Mouse (Mus musculus): ENCODE measurements around the gene Setd7. TPM values are rescaled to one million over a fixed set of nuclear protein-coding genes. Genes with fewer than 3 reads are reported as not detected.

Gene Setd7
- total RNA-seq, 2 experiments from 2014 or later: 48.3 to 48.8 TPM

DNA sequence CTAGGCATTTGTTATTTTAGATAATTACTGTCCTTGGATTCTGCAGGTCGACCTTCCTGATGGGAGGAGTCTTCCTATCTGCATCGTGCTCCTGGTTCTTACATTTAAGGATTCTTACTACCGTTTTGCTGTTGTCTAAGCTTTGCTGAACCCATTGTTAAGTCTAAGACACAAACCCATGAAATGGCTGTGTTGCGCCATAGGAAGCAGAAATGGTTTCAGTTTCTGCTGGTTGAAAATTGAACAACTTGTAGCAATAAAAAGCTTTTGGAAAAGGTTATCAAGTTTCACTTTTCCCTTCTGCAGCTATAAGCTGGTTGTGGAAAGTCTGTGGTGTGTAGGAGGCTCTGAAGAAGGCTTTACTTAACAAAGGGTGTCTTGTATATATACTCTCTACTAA is 85.0 kb downstream of the Setd7 start:
- no peak for DNase-seq (ENCODE audit: low spot score in 2 of 2)

GRCm38 (mm10) chr3:51468530-51468929 is 92.1 kb downstream of the Setd7 start:
- DNase-seq (ENCODE audit: low spot score in 2 of 2): no peak

Other genes with a start within 250 kb of the Setd7 start
- 10 to 100 TPM; 61.9 to 78.4 TPM for gene Elf2, start 220.2 kb downstream of the Setd7 start, total RNA-seq (2021)
- gene Mgarp, start 164.1 kb downstream of the Setd7 start, total RNA-seq (2021): 100 to 1,000 TPM; 605 to 839 TPM
- 100 to 1,000 TPM; 725 to 859 TPM for gene Ndufc1, start 151.9 kb downstream of the Setd7 start, total RNA-seq (2021)
- gene Naa15, start 145.7 kb downstream of the Setd7 start, total RNA-seq (2021): 10 to 100 TPM; 54.1 to 59.7 TPM
- gene Rab33b, start 77.0 kb downstream of the Setd7 start, total RNA-seq (2021): 10 to 100 TPM; 12.9 to 13.3 TPM
- gene Mgst2, start 99.5 kb upstream of the Setd7 start, total RNA-seq (2021): 100 to 1,000 TPM; 102 to 181 TPM

Measured in adrenal gland, adult 18-20 months (tissue).